In genomic region chr9:70134215-70134614, GRCm38 (mm10) we compare ENCODE assay signal across 19 mouse cellular contexts. TPM values are rescaled to one million over a fixed set of nuclear protein-coding genes. Genes with fewer than 3 reads are reported as not detected.
DNase-seq lines count a peak whose midpoint lies in the region.
"Had no signal": no experiment of that assay in that cellular context is flagged by ENCODE, and none has a peak within 500 bp of the region (broad histone marks: within the 10 kb centered on the region; RNA-seq: fewer than 3 reads in every experiment).

No protein-coding gene starts in this region.

- DNase-seq in layer of hippocampus, adult 11-12 months (ENCODE audit: low spot score), result peak; percentile 21
- DNase-seq in layer of hippocampus, adult 9-11 months, result no peak
- DNase-seq in left cerebral cortex, postnatal 36 days (ENCODE audit: low spot score in 2 of 2), result peak; percentile 38 to 55
- no peak for DNase-seq in left cerebral cortex, postnatal 4 days
- DNase-seq in right cerebral cortex, adult 2 months (ENCODE audit: low spot score in 2 of 2), result peak; percentile 64 to 74
- no peak for DNase-seq in right cerebral cortex, postnatal 10 days (ENCODE audit: low spot score in 2 of 2)
- peak; percentile 49 to 65 for DNase-seq in right cerebral cortex, postnatal 36 days (ENCODE audit: low spot score in 2 of 2)
- DNase-seq in kidney, postnatal 36 days, result no peak
- DNase-seq: B cell, adult 2 months; cerebellum, adult 11 months; cerebellum, adult 2 months; cerebellum, adult 9-11 months; cerebellum, postnatal 25 days; forebrain, postnatal 0 days; gastrocnemius, postnatal 10 days; heart, adult 11 months had no signal

- intact Hi-C loops in left cerebral cortex, postnatal 36 days (cut with DNase I), result no loop called here
- intact Hi-C loops in left cerebral cortex, postnatal 4 days (cut with DNase I), result no loop called here

RNA-seq across cellular contexts. Expression of gene Fam81a, which starts 8.1 kb away (rescaled TPM):
- total RNA-seq in left cerebral cortex, postnatal 36 days (2021), result 100 to 1,000 TPM; 179 to 198 TPM
- total RNA-seq in left cerebral cortex, postnatal 4 days (2021), result 10 to 100 TPM; 61.8 to 65.9 TPM
- total RNA-seq: common myeloid progenitor, adult 5-6 weeks; G1E; hematopoietic stem cell, adult 5-6 weeks had no signal

Comparison
In these comparisons a context has a peak if more than half of its experiments do, and no peak if none do; other contexts are left out.
1. DNase-seq: peak in layer of hippocampus, adult 11-12 months (single experiment), left cerebral cortex, postnatal 36 days (2 of 2), right cerebral cortex, adult 2 months (2 of 2) and right cerebral cortex, postnatal 36 days (2 of 2); none in layer of hippocampus, adult 9-11 months (single experiment), left cerebral cortex, postnatal 4 days (single experiment), right cerebral cortex, postnatal 10 days (0 of 2) and kidney, postnatal 36 days (0 of 2).